Mouse (Mus musculus): ENCODE results near the gene Zfp655. TPM values are rescaled to one million over a fixed set of nuclear protein-coding genes. Genes with fewer than 3 reads are reported as not detected.
"Not testable (repeated sequence)": the region's sequence is repeated elsewhere in the genome, so short reads cannot be mapped to it uniquely, and the experiment has no call there.

The Zfp655 gene
- polyA plus RNA-seq, 1 experiment from 2014 or later = 18.6 TPM

- no peak for DNase-seq
- Histone ChIP-seq H3K27ac (no peak overlapping the region), H3K4me1 (replicated peaks) (no peaks in the 10 kb centered on the region; the same call in 1 of the 2 replicates)
These were observed 8.7 kb upstream of the Zfp655 start for GRCm38 (mm10) chr5:145222840-145223239.

DNA sequence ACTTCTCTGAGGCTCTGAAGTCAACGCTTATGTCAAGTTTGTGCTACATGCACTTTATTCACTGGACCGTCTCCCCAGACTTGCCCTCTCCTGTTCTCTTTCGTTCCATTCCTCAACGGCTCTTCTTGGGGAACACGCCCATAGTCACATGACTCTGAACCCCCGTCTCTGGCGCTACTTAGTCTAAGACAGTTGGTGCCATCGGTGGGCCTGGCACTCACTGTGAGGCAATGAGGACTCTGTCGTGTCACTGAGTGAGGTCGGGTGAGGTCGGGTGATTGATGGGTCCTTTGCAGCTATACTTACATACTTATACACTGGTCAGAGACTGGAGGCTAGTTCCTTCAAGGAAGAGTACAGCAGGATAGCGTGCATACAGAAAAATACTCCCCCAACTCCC lies 8.1 kb upstream of the Zfp655 start:
- H3K9me3 ChIP-seq (replicated peaks) = no peaks in the 10 kb centered on the region
- H3K27me3 ChIP-seq = no peaks in the 10 kb centered on the region
- no peak overlapping the region for H3K27ac ChIP-seq
- H3K9ac ChIP-seq = 0 out of 2 replicates have a peak overlapping the region, but pooled peaks have one; percentile 13
- ATAC-seq (ENCODE audit: low read depth) = no peak
- no peak overlapping the region for H3K4me2 ChIP-seq
- 73% methylated on average over 12 of the region's 12 CpGs for WGBS (ENCODE audit: insufficient replicate concordance)
- no peak for DNase-seq
- H3K36me3 ChIP-seq = peaks cover 33% of the 10 kb centered on the region
- no peaks in the 10 kb centered on the region; the same call in 1 of the 2 replicates for H3K4me1 ChIP-seq (replicated peaks)
- H3K4me3 ChIP-seq (replicated peaks) = no peak overlapping the region

More at GRCm38 (mm10) chr5:145222840-145223239, 8.7 kb upstream of the Zfp655 start:
- Histone ChIP-seq H3K9me3 (replicated peaks) (no peaks in the 10 kb centered on the region), H3K36me3 (peaks cover 39% of the 10 kb centered on the region), H3K27me3 (no peaks in the 10 kb centered on the region), H3K4me2 (no peak overlapping the region), H3K9ac (0 out of 2 replicates have a peak overlapping the region, but pooled peaks have one; percentile 13), H3K4me3 (replicated peaks) (no peak overlapping the region)
- peak; percentile 51 for ATAC-seq (ENCODE audit: low read depth)
- 74% methylated on average over 5 of the region's 5 CpGs for WGBS (ENCODE audit: insufficient replicate concordance)

- Histone ChIP-seq H3K27ac (no peak overlapping the region), H3K36me3 (peaks cover 7% of the 10 kb centered on the region; the same call in 1 of the 2 replicates), H3K9me3 (replicated peaks) (no peaks in the 10 kb centered on the region), H3K4me3 (replicated peaks) (no peak overlapping the region), H3K9ac (no peak overlapping the region), H3K4me2 (no peak overlapping the region), H3K4me1 (replicated peaks) (peaks cover 10% of the 10 kb centered on the region), H3K27me3 (no peaks in the 10 kb centered on the region)
- ATAC-seq (ENCODE audit: low read depth) (no peak), DNase-seq (no peak)
- WGBS (ENCODE audit: insufficient replicate concordance) = 33% methylated on average over 2 of the region's 2 CpGs
These were observed 5.1 kb upstream of the Zfp655 start for GRCm38 (mm10) chr5:145226453-145226852.

DNA sequence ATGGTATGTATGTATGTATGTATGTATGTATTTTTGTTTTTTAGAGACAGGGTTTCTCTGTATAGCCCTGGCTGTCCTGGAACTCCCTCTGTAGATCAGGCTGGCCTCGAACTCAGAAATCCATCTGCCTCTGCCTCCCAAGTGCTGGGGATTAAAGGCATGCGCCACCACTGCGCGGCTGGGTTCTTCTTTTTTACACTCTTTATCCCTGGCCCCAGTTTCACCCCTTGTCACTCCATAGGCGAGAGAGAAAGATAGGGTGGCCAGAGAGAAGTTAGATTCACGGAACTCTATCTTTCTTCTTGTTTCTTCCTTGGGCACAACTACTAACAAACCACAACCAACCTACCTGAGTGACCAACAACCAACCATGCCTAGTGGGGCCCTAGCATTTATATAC lies 2.2 kb upstream of the Zfp655 start:
- H3K27me3 ChIP-seq; ATAC-seq (ENCODE audit: low read depth); H3K27ac ChIP-seq; H3K9ac ChIP-seq; H3K4me2 ChIP-seq; H3K9me3 ChIP-seq (replicated peaks); H3K4me3 ChIP-seq (replicated peaks); DNase-seq: not testable (repeated sequence)
- Histone ChIP-seq H3K4me1 (replicated peaks) (peaks cover 26% of the 10 kb centered on the region), H3K36me3 (peaks cover 12% of the 10 kb centered on the region)
- 76% methylated on average over 6 of the region's 6 CpGs for WGBS (ENCODE audit: insufficient replicate concordance)

GRCm38 (mm10) chr5:145230641-145231040 lies 874 bp upstream of the Zfp655 start:
- Histone ChIP-seq H3K9me3 (replicated peaks) (no peaks in the 10 kb centered on the region), H3K36me3 (peaks cover 25% of the 10 kb centered on the region), H3K4me2 (peak overlapping the region; percentile 76), H3K4me1 (replicated peaks) (peaks cover 30% of the 10 kb centered on the region), H3K9ac (peak overlapping the region; percentile 99), H3K27me3 (no peaks in the 10 kb centered on the region), H3K4me3 (replicated peaks) (peak overlapping the region; percentile 99), H3K27ac (peak overlapping the region; percentile 96)
- WGBS (ENCODE audit: insufficient replicate concordance) = 83% methylated on average over 4 of the region's 4 CpGs
- ATAC-seq (ENCODE audit: low read depth) (no peak), DNase-seq (no peak)

- Histone ChIP-seq H3K4me1 (replicated peaks) (peaks cover 30% of the 10 kb centered on the region), H3K9me3 (replicated peaks) (no peaks in the 10 kb centered on the region), H3K36me3 (peaks cover 38% of the 10 kb centered on the region), H3K4me2 (peak overlapping the region; percentile 76), H3K4me3 (replicated peaks) (peak overlapping the region; percentile 99), H3K27ac (peak overlapping the region; percentile 96), H3K9ac (peak overlapping the region; percentile 99), H3K27me3 (no peaks in the 10 kb centered on the region)
- DNase-seq (no peak), ATAC-seq (ENCODE audit: low read depth) (peak; percentile 63)
- under 1% methylated on average over 48 of the region's 49 CpGs for WGBS (ENCODE audit: insufficient replicate concordance)
These were observed 437 bp downstream of the Zfp655 start for GRCm38 (mm10) chr5:145231893-145232411.

DNA sequence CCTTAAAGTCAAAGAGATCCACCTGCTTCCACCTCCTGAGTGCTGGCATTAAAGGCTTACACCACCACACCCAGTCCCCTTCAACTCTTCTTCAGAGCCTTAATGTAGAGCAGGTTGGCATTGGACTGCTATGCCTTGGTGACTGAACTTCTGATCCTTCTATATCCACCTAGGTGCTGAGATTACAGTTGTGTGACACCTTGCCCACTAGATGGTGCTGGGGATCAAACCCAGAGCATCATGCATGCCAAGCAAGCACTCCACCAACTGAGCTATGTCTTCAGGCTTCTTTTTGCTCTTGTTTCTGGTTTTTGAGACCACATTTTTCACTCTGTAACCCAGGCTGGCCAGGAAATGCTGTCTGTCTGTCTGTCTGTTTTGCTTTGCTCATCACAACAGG lies 3.1 kb downstream of the Zfp655 start:
- ATAC-seq (ENCODE audit: low read depth) = no peak
- no peak for DNase-seq
- Histone ChIP-seq H3K27me3 (no peaks in the 10 kb centered on the region), H3K36me3 (peaks cover 60% of the 10 kb centered on the region), H3K27ac (no peak overlapping the region), H3K4me1 (replicated peaks) (peaks cover 30% of the 10 kb centered on the region), H3K4me3 (replicated peaks) (no peak overlapping the region), H3K9me3 (replicated peaks) (no peaks in the 10 kb centered on the region), H3K4me2 (no peak overlapping the region), H3K9ac (no peak overlapping the region)

DNA sequence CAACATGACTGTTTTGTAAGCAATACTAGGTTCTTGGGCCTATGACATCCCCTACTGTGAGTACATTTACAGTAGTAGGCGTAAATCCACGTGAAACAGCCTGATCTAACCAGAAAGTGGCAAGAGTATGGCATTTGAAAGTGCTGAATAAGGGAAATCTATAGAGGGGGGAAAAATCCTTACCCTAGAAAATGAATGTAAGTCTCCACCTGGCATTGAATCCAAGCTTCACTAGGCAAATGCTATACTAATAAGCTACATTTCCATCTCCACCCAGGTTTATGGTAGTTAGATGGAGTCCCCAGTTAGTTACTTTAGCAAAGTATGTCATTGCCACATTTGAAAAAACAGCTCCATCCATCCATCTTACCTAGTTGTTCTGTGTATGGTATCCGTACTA lies 18.0 kb downstream of the Zfp655 start:
- H3K36me3 ChIP-seq = peaks cover 73% of the 10 kb centered on the region

DNA sequence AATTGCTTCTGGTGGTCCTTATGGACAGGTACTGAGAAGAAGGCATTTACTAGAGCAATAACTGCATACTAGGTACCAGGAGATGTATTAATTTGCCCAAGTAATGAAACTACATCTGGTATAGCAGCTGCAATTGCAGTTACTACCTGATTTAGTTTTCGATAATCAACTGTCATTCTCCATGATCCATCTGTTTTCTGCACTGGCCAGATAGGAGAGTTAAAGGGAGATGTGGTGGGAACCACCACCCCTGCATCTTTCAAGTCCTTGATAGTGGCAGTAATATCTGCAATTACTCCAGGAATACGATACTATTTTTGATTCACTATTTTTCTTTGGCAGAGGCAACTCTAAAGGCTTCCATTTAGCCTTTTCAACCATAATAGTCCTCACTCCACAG lies 42.1 kb downstream of the Zfp655 start:
- H3K27ac ChIP-seq; H3K4me2 ChIP-seq; H3K9me3 ChIP-seq (replicated peaks); H3K4me3 ChIP-seq (replicated peaks); H3K36me3 ChIP-seq; DNase-seq; H3K9ac ChIP-seq; H3K4me1 ChIP-seq (replicated peaks); ATAC-seq (ENCODE audit: low read depth); H3K27me3 ChIP-seq: not testable (repeated sequence)
- WGBS (ENCODE audit: insufficient replicate concordance) = 55% methylated on average over 2 of the region's 2 CpGs

More for the DNA sequence above, 18.0 kb downstream of the Zfp655 start:
- Histone ChIP-seq H3K4me3 (replicated peaks) (no peak overlapping the region), H3K27ac (no peak overlapping the region), H3K9ac (no peak overlapping the region), H3K9me3 (replicated peaks) (0 out of 2 replicates have a peak, but pooled peaks cover 3% of the 10 kb centered on the region), H3K4me1 (replicated peaks) (no peaks in the 10 kb centered on the region), H3K27me3 (no peaks in the 10 kb centered on the region), H3K4me2 (no peak overlapping the region)
- 91% methylated on average over 3 of the region's 3 CpGs for WGBS (ENCODE audit: insufficient replicate concordance)
- DNase-seq (no peak), ATAC-seq (ENCODE audit: low read depth) (no peak)

DNA sequence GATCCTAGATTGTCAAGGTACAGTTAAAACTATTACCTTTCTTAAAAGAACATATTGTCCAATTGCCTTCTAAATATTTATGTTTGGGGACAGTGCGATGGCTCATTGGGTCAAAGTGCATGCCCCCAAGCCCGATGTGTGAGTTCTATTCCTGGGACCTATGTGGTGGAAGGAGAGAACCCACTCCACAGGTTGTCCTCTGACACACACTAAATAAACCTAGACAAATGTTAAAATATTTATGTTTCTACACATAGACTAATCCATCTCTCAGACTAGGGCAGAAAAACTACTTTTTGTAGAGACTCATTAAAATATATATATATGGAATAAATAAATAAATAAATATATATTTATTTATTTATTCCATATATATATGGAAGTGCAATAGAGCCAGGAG lies 48.4 kb downstream of the Zfp655 start:
- no peak for ATAC-seq (ENCODE audit: low read depth)
- Histone ChIP-seq H3K4me3 (replicated peaks) (peak overlapping the region; percentile 91), H3K27me3 (no peaks in the 10 kb centered on the region)

DNA sequence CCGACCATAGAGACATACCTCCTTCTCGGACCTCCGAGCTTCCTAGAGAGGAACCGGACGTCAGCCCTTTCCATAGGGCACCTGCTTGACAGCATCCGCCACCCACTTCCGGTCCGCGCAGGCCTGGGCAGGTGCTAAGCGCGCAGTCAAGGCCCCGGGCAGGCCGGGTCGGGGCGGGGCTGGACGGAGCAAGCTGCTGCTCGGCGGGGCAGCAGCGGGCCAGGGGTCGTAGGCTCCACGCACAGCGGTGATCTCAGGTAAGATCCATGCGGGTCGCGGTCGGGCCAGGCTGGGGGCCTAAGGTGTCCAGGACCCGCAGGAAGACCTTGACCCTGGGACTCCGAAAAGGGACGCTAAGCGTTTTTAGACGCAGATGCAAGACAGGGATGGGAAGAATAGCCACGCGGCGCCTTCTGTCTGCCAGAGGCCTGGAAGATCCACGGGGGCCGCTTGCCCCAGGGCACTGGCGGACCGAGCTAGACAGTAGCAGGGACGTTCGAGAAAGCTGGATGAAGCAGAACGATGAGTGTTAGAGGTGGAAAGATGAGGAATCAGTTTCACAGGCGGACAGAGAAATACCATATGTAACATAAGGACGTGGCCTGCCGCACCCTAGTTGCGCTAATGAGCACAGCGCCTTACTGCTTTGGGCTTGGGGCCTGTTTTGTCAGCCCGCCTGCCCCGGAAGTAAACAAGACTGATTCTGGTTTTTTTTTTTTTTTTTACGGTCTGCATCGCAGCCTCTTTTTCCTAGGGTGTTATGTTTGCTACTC lies 49.0 kb downstream of the Zfp655 start, which contains the start of gene Zscan25:
Gene Zscan25, plus strand, starts transcription at position 130 of the 773 bp plus-strand sequence.
- ATAC-seq (ENCODE audit: low read depth) (peak; percentile 100), DNase-seq (peak; percentile 91)
- H3K4me1 ChIP-seq (replicated peaks) = peaks cover 12% of the 10 kb centered on the region
- WGBS (ENCODE audit: insufficient replicate concordance) = under 1% methylated on average over 50 of the region's 50 CpGs
- peak within 1 kb of the TSS; percentile 91 for H3K27ac ChIP-seq
- H3K9me3 ChIP-seq (replicated peaks) = no peaks in the 10 kb centered on the region
- peak within 1 kb of the TSS; percentile 91 for H3K4me3 ChIP-seq (replicated peaks)
- H3K4me2 ChIP-seq = peak within 1 kb of the TSS; percentile 83
- peaks cover 34% of the 10 kb centered on the region for H3K36me3 ChIP-seq
- peak within 1 kb of the TSS; percentile 92 for H3K9ac ChIP-seq
- H3K27me3 ChIP-seq = no peaks in the 10 kb centered on the region

More for the DNA sequence above, 48.4 kb downstream of the Zfp655 start:
- H3K9ac ChIP-seq = no peak overlapping the region
- H3K27ac ChIP-seq = no peak overlapping the region
- H3K4me2 ChIP-seq = peak overlapping the region; percentile 83; the same call in 1 of the 2 replicates
- peaks cover 28% of the 10 kb centered on the region for H3K36me3 ChIP-seq
- WGBS (ENCODE audit: insufficient replicate concordance) = 83% methylated on average over 2 of the region's 2 CpGs
- H3K4me1 ChIP-seq (replicated peaks) = peaks cover 12% of the 10 kb centered on the region
- no peaks in the 10 kb centered on the region for H3K9me3 ChIP-seq (replicated peaks)
- no peak for DNase-seq
